Mouse (Mus musculus): Measurements from ENCODE around the gene Kcnk13. TPM values are rescaled to one million over a fixed set of nuclear protein-coding genes. Genes with fewer than 3 reads are reported as not detected.

Gene Kcnk13
- polyA plus RNA-seq, 1 experiment from 2014 or later = 0.66 TPM

GRCm38 (mm10) chr12:99999726-100000125 lies 35.4 kb downstream of the Kcnk13 start:
- Histone ChIP-seq H3K27ac (ENCODE audit: low read depth, low read length) (no peak overlapping the region), H3K27me3 (ENCODE audit: control insufficient read depth, insufficient read depth, low read length) (no peaks in the 10 kb centered on the region), H3K4me1 (ENCODE audit: control insufficient read depth, insufficient read depth, low read length) (no peaks in the 10 kb centered on the region), H3K4me3 (ENCODE audit: low read depth, low read length) (no peak overlapping the region), H3K36me3 (ENCODE audit: control insufficient read depth, insufficient read depth, low read length) (no peaks in the 10 kb centered on the region), H3K9me3 (ENCODE audit: control insufficient read depth, low read length) (no peaks in the 10 kb centered on the region), H3K4me2 (ENCODE audit: low read depth) (no peak overlapping the region), H3K9ac (ENCODE audit: low read length) (no peak overlapping the region)
- 84% methylated on average over 5 of the region's 5 CpGs for WGBS
- ATAC-seq (ENCODE audit: insufficient read depth, low FRiP score, low TSS enrichment) (no peak), DNase-seq (ENCODE audit: low spot score) (no peak)

DNA sequence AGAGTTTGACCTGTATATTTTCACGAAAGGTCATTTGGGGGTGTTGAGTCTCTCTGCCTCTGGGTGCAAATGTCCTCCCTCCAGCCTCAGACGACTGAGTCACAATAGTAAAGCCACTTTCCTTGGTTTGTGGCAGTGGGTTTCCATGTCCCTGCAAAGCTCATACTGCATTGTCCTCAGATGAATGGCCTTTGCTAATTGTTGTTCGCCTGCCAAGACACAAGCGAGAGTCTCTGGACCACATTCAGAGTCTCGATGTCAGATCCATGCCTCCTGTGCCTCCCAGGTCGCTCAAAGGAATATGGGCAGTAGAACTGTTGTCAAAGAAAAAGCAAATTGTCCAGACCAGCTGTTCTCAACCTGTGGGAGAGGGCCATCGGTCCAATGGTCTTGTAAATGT lies 36.1 kb downstream of the Kcnk13 start:
- Histone ChIP-seq H3K27me3 (ENCODE audit: control insufficient read depth, insufficient read depth, low read length) (no peaks in the 10 kb centered on the region), H3K9me3 (ENCODE audit: control insufficient read depth, low read length) (no peaks in the 10 kb centered on the region), H3K27ac (ENCODE audit: low read depth, low read length) (no peak overlapping the region), H3K4me2 (ENCODE audit: low read depth) (no peak overlapping the region), H3K9ac (ENCODE audit: low read length) (no peak overlapping the region), H3K4me1 (ENCODE audit: control insufficient read depth, insufficient read depth, low read length) (no peaks in the 10 kb centered on the region), H3K36me3 (ENCODE audit: control insufficient read depth, insufficient read depth, low read length) (no peaks in the 10 kb centered on the region), H3K4me3 (ENCODE audit: low read depth, low read length) (no peak overlapping the region)
- DNase-seq (ENCODE audit: low spot score) (no peak), ATAC-seq (ENCODE audit: insufficient read depth, low FRiP score, low TSS enrichment) (no peak)
- WGBS = 89% methylated on average over 7 of the region's 7 CpGs

- 87% methylated on average over 3 of the region's 3 CpGs for WGBS
Observed at GRCm38 (mm10) chr12:100001246-100001645, 36.9 kb downstream of the Kcnk13 start.

GRCm38 (mm10) chr12:100001910-100002309 lies 37.6 kb downstream of the Kcnk13 start:
- Histone ChIP-seq H3K4me2 (ENCODE audit: low read depth) (no peak overlapping the region), H3K4me1 (ENCODE audit: control insufficient read depth, insufficient read depth, low read length) (no peaks in the 10 kb centered on the region), H3K9me3 (ENCODE audit: control insufficient read depth, low read length) (no peaks in the 10 kb centered on the region), H3K27me3 (ENCODE audit: control insufficient read depth, insufficient read depth, low read length) (no peaks in the 10 kb centered on the region), H3K4me3 (ENCODE audit: low read depth, low read length) (no peak overlapping the region), H3K36me3 (ENCODE audit: control insufficient read depth, insufficient read depth, low read length) (no peaks in the 10 kb centered on the region), H3K9ac (ENCODE audit: low read length) (no peak overlapping the region), H3K27ac (ENCODE audit: low read depth, low read length) (no peak overlapping the region)
- ATAC-seq (ENCODE audit: insufficient read depth, low FRiP score, low TSS enrichment) (no peak), DNase-seq (ENCODE audit: low spot score) (no peak)
- WGBS = 80% methylated on average over 3 of the region's 3 CpGs

More at GRCm38 (mm10) chr12:100001246-100001645, 36.9 kb downstream of the Kcnk13 start:
- Histone ChIP-seq H3K4me1 (ENCODE audit: control insufficient read depth, insufficient read depth, low read length) (no peaks in the 10 kb centered on the region), H3K36me3 (ENCODE audit: control insufficient read depth, insufficient read depth, low read length) (no peaks in the 10 kb centered on the region), H3K27ac (ENCODE audit: low read depth, low read length) (no peak overlapping the region), H3K9ac (ENCODE audit: low read length) (no peak overlapping the region), H3K4me2 (ENCODE audit: low read depth) (no peak overlapping the region), H3K27me3 (ENCODE audit: control insufficient read depth, insufficient read depth, low read length) (no peaks in the 10 kb centered on the region), H3K9me3 (ENCODE audit: control insufficient read depth, low read length) (no peaks in the 10 kb centered on the region), H3K4me3 (ENCODE audit: low read depth, low read length) (no peak overlapping the region)
- DNase-seq (ENCODE audit: low spot score) (no peak), ATAC-seq (ENCODE audit: insufficient read depth, low FRiP score, low TSS enrichment) (no peak)

DNA sequence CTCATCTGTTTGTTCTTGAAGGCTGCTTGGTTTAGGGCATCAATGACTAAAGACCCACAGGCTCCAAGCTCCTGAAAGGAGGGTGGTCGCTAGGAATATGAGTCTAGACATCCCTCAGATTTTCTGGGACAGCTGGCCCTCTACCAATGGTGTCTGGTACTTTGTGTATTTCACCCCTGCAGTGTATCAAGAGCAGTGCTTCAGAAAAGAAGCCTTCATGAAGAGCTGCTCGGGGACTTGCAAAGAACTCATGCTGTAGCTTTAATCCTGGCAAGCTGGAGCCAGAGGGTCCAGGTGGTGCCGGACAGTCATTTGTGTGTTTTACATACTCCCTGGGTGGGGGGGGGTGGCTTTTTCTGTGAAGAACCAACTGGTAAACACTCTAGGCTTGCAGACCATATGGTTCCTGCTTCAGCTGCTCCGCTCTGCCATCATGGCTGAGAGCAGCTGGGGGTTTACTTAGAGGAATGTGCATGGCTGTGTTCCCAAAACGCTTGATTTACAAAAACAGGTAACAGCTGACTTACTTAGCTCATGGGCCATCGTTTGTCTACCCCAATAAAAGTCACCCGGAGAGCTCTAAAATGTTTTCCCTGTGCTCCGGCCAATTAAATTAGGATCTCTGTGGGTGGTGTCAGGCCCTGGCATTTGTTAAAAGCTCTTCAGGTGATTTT lies 38.8 kb downstream of the Kcnk13 start:
- Histone ChIP-seq H3K9me3 (ENCODE audit: control insufficient read depth, low read length) (no peaks in the 10 kb centered on the region), H3K4me2 (ENCODE audit: low read depth) (no peak overlapping the region), H3K27me3 (ENCODE audit: control insufficient read depth, insufficient read depth, low read length) (no peaks in the 10 kb centered on the region), H3K4me3 (ENCODE audit: low read depth, low read length) (no peak overlapping the region), H3K36me3 (ENCODE audit: control insufficient read depth, insufficient read depth, low read length) (no peaks in the 10 kb centered on the region), H3K9ac (ENCODE audit: low read length) (no peak overlapping the region), H3K4me1 (ENCODE audit: control insufficient read depth, insufficient read depth, low read length) (no peaks in the 10 kb centered on the region), H3K27ac (ENCODE audit: low read depth, low read length) (no peak overlapping the region)
- WGBS = 38% methylated on average over 8 of the region's 8 CpGs
- ATAC-seq (ENCODE audit: insufficient read depth, low FRiP score, low TSS enrichment) (no peak), DNase-seq (ENCODE audit: low spot score) (peak; percentile 11)

DNA sequence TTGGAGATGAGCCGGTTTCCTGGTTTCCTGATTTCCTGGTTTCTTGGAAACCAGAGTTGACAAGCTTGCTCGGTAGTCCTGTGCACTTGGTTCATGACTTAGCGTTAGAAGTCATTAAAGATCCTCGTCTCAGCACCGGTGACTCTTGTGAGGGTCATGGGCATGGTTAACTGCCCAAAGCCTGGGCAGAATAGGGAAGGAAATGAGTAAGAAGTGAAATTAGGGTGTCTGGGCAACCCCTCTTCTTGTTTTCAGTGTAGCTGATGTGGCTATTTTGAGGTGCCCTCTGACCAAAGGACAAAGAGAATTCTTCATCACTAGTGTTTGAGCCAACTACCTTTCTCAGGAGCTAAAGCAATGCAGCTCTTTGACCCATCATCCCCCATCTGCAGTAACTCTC lies 41.0 kb downstream of the Kcnk13 start:
- no peak overlapping the region for H3K4me3 ChIP-seq (ENCODE audit: low read depth, low read length)
- ATAC-seq (ENCODE audit: insufficient read depth, low FRiP score, low TSS enrichment) (no peak), DNase-seq (ENCODE audit: low spot score) (no peak)
- no peak overlapping the region for H3K9ac ChIP-seq (ENCODE audit: low read length)
- no peaks in the 10 kb centered on the region for H3K4me1 ChIP-seq (ENCODE audit: control insufficient read depth, insufficient read depth, low read length)
- H3K4me2 ChIP-seq (ENCODE audit: low read depth) = no peak overlapping the region
- 89% methylated on average over 5 of the region's 5 CpGs for WGBS
- H3K27ac ChIP-seq (ENCODE audit: low read depth, low read length) = no peak overlapping the region
- H3K36me3 ChIP-seq (ENCODE audit: control insufficient read depth, insufficient read depth, low read length) = no peaks in the 10 kb centered on the region
- H3K27me3 ChIP-seq (ENCODE audit: control insufficient read depth, insufficient read depth, low read length) = no peaks in the 10 kb centered on the region
- no peaks in the 10 kb centered on the region for H3K9me3 ChIP-seq (ENCODE audit: control insufficient read depth, low read length)

DNA sequence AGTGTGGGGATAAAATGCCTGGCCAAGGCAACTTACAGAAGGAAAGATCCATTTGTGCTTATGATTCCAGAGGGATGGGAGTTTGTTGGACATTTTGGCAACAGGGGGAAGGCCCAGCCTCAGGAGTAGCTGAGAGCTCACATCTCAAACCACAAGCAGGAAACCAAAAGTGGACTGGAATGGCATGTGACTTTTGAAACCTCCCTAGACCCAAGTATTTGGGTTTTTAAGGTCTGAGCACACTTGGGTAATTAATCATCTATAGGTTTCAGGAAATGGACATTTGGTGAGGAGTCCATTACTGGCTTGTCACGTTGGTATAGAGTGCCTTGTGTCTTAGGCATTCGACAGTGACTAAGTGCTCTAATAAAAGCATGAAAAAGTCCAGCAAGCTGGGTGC lies 42.4 kb downstream of the Kcnk13 start:
- Histone ChIP-seq H3K27ac (ENCODE audit: low read depth, low read length) (no peak overlapping the region), H3K36me3 (ENCODE audit: control insufficient read depth, insufficient read depth, low read length) (no peaks in the 10 kb centered on the region), H3K4me3 (ENCODE audit: low read depth, low read length) (no peak overlapping the region), H3K4me1 (ENCODE audit: control insufficient read depth, insufficient read depth, low read length) (no peaks in the 10 kb centered on the region), H3K9ac (ENCODE audit: low read length) (no peak overlapping the region), H3K9me3 (ENCODE audit: control insufficient read depth, low read length) (no peaks in the 10 kb centered on the region), H3K27me3 (ENCODE audit: control insufficient read depth, insufficient read depth, low read length) (no peaks in the 10 kb centered on the region), H3K4me2 (ENCODE audit: low read depth) (no peak overlapping the region)
- DNase-seq (ENCODE audit: low spot score) (no peak), ATAC-seq (ENCODE audit: insufficient read depth, low FRiP score, low TSS enrichment) (no peak)
- WGBS = 64% methylated on average over 2 of the region's 2 CpGs

DNA sequence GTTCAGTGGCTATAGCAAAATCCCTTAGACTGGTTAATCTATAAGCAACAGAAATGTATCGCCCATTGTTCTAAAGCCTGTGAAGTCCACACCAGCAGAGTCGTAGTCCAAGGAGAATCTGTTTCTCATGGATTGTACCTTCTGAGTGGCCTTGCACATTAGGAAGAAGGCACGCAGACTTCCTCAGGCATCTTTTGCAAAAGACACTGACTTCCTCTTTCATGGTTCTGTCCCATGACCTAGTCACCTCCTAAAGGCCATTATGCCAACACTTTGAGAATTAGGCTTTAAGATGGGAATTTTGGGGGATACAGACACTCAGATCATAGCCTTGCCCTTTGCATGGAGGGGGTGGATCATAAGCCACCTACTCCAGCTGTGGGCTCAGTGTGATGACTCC lies 48.5 kb downstream of the Kcnk13 start:
- ATAC-seq (ENCODE audit: insufficient read depth, low FRiP score, low TSS enrichment) (no peak), DNase-seq (ENCODE audit: low spot score) (no peak)
- Histone ChIP-seq H3K4me1 (ENCODE audit: control insufficient read depth, insufficient read depth, low read length) (no peaks in the 10 kb centered on the region), H3K4me3 (ENCODE audit: low read depth, low read length) (no peak overlapping the region), H3K27ac (ENCODE audit: low read depth, low read length) (no peak overlapping the region), H3K9me3 (ENCODE audit: control insufficient read depth, low read length) (no peaks in the 10 kb centered on the region), H3K36me3 (ENCODE audit: control insufficient read depth, insufficient read depth, low read length) (no peaks in the 10 kb centered on the region), H3K27me3 (ENCODE audit: control insufficient read depth, insufficient read depth, low read length) (no peaks in the 10 kb centered on the region), H3K9ac (ENCODE audit: low read length) (no peak overlapping the region), H3K4me2 (ENCODE audit: low read depth) (no peak overlapping the region)
- WGBS = 93% methylated on average over 3 of the region's 3 CpGs

- no peak overlapping the region for H3K4me2 ChIP-seq (ENCODE audit: low read depth)
- no peak for DNase-seq (ENCODE audit: low spot score)
- H3K4me1 ChIP-seq (ENCODE audit: control insufficient read depth, insufficient read depth, low read length) = no peaks in the 10 kb centered on the region
- no peaks in the 10 kb centered on the region for H3K9me3 ChIP-seq (ENCODE audit: control insufficient read depth, low read length)
- H3K27me3 ChIP-seq (ENCODE audit: control insufficient read depth, insufficient read depth, low read length) = no peaks in the 10 kb centered on the region
- WGBS = 94% methylated on average over 5 of the region's 5 CpGs
- H3K27ac ChIP-seq (ENCODE audit: low read depth, low read length) = no peak overlapping the region
- H3K9ac ChIP-seq (ENCODE audit: low read length) = no peak overlapping the region
- H3K4me3 ChIP-seq (ENCODE audit: low read depth, low read length) = no peak overlapping the region
- no peaks in the 10 kb centered on the region for H3K36me3 ChIP-seq (ENCODE audit: control insufficient read depth, insufficient read depth, low read length)
- ATAC-seq (ENCODE audit: insufficient read depth, low FRiP score, low TSS enrichment) = no peak
Observed at GRCm38 (mm10) chr12:100015146-100015545, 50.8 kb downstream of the Kcnk13 start.
